Mouse (Mus musculus) natural killer cell, adult 2 months (primary cell): ENCODE results near the gene Ssxa1.
"Not testable (repeated sequence)": the region's sequence is repeated elsewhere in the genome, so short reads cannot be mapped to it uniquely, and the experiment has no call there.

ENCODE experiments used
- DNase-seq, 2 experiments: peaks; one replicate each; pipeline ENCODE4 v3.0.0; 2022; ENCODE audit warnings: low spot score in 2 of 2

The Ssxa1 gene

GRCm38 (mm10) chrX:21115520-21115919 lies at the start of gene Ssxa1:
Gene Ssxa1, plus strand, starts transcription at chrX:21115820.
- DNase-seq, result no peak

DNA sequence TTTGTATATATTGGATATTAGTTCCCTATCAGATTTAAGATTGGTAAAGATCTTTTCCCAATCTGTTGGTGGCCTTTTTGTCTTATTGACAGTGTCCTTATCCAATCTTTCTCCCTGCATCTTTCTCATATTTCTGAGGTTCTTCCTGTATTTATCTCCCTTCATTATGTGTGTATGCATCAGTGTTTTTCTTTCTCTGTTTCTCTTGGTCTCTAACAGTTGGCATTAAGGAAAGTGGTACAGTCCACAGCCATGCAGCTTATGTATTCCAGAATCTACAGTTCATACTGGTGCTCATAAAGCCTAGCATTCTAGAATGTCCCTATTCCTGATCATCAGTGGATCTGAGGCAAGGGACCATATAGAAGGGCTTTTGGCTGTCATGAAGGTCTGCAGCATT lies 47.5 kb upstream of the Ssxa1 start, which contains the start of gene Spaca5:
TSS of gene Spaca5 (plus strand) at position 301 of the 400 bp plus-strand sequence.
- DNase-seq, result no peak

- DNase-seq, result no peak
These were observed 27.0 kb upstream of the Ssxa1 start for GRCm38 (mm10) chrX:21088645-21088982.

DNA sequence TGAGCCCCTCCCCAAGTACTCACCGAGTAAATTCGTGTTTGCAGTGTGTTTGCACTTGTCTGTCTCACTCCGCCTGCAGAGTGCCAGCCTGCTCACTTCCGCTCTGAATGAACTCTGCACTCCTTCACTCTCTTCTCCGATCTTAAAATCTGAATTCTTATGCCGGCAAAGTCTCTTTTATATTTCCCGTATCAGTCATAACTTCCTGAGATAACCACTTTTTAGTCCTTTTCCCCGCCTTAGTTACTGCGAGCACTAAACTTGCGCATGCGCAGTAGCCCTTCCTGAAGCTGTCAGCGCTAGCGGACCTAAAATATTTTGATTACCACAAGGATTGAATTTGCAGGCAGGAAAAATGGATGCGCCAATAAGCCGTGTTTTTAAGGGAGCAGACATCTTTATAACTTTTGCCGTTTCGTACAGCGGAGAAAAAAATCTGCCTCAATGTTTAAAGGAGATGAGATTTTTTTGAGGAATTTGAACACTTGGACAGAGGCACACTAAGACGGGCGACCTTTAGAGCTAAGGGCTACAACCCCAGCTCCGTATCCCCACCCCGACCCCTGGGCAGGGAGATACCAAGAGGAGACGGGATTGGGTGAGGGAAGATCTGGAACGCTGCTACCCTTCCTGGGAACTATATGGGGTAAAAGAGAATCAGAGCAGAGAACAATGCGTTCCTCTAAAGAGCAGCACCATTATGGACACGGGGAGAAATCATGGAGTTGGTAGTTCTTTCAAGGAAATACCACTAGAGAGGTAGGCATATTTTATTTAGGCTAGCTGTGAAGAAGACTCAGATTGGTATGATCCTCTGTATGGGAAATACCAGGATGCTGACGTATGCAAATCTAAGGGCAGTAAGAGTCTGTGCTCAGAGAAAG lies 26.4 kb upstream of the Ssxa1 start, which contains the start of gene Zfp300:
TSS of gene Zfp300 (minus strand) at position 545 of the 884 bp plus-strand sequence.
- peak; percentile 51 to 53 for DNase-seq

GRCm38 (mm10) chrX:21089867-21090239 lies 25.8 kb upstream of the Ssxa1 start:
- no peak for DNase-seq

DNA sequence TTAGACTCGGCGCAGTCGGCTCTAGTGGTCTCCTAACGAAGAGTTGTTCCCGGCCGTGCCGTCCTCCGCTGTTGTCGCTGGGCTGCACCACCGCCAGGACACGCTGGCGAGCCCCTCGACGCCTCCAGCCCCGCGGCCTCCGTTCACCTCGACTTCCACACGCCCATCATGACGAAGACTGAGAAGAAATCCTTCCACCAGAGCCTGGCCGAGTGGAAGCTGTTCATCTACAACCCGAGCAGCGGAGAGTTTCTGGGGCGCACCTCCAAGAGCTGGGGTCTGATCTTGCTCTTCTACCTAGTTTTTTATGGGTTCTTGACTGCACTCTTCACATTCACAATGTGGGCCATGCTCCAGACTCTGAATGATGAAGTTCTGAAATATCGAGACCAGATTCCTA lies 31.1 kb downstream of the Ssxa1 start:
- not testable (repeated sequence) for DNase-seq
